Comparison of ENCODE assay signal across 8 mouse cellular contexts in the genomic region with DNA sequence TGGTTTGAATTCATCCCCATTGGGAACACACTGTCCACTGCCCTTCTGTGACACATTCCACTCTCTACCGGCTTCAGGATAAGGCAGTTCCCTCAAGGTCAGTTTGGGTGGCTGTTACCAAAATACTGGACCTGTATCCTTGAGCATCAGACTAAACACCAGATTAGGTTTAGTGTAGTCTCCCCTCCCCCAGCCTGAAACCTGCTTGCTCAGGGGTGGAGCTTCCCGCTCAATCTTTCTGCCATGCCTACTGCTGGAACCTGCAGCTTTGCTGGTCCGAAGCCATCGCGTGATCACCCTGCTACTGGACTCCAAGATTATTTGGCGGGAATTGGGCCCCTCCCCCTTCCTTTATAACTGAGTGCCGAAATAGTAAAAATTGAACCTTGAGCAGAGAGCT. TPM values are rescaled to one million over a fixed set of nuclear protein-coding genes. Genes with fewer than 3 reads are reported as not detected.
A peak's percentile ranks its signal among the peaks of the same experiment; 100 is the strongest.
DNase-seq lines count a peak whose midpoint lies in the region; ATAC-seq and TF ChIP-seq lines count a peak whose summit lies in the region.
"Not testable (repeated sequence)": the region's sequence is repeated elsewhere in the genome, so short reads cannot be mapped to it uniquely, and the experiment has no call there.

No protein-coding gene starts in this region.

- DNase-seq in R1 (ENCODE audit: low read depth, low spot score), result peak; percentile 58
- peak; percentile 45 for DNase-seq in adrenal gland, postnatal 10 days
- DNase-seq in gastrocnemius, adult 2 months; heart, postnatal 0 days (ENCODE audit: low spot score): not testable (repeated sequence)
- peak; percentile 42 for DNase-seq in heart, postnatal 4 days
- peak; percentile 22 to 54 for DNase-seq in kidney, postnatal 25 days
- DNase-seq in ovary, postnatal 36 days (ENCODE audit: low spot score), result peak; percentile 63
- DNase-seq in testis, postnatal 14 days (ENCODE audit: low spot score), result peak; percentile 48

- not testable (repeated sequence) for H3K4me2 ChIP-seq in heart, postnatal 0 days (ENCODE audit: low read depth, low read length)

- H3K9ac ChIP-seq in heart, postnatal 0 days (replicated peaks; ENCODE audit: low read depth, low read length), result not testable (repeated sequence)

- not testable (repeated sequence) for ATAC-seq in heart, postnatal 0 days (ENCODE audit: insufficient read depth, low read depth)

- H3K36me3 ChIP-seq in heart, postnatal 0 days (replicated peaks; ENCODE audit: control insufficient read depth, insufficient read depth, low read length), result not testable (repeated sequence)

- 45% methylated on average over 6 of the region's 7 CpGs for WGBS in heart, postnatal 0 days

- not testable (repeated sequence) for TF ChIP-seq EP300 in heart, postnatal 0 days (IDR thresholded peaks at IDR 0.05; ENCODE audit: low read depth)

- not testable (repeated sequence) for TF ChIP-seq CTCF in gastrocnemius, adult 2 months (IDR thresholded peaks at IDR 0.05); heart, postnatal 0 days (IDR thresholded peaks at IDR 0.05; ENCODE audit: low read depth)

- not testable (repeated sequence) for H3K27me3 ChIP-seq in heart, postnatal 0 days (ENCODE audit: control insufficient read depth, insufficient read depth, low read length)

- peaks cover 22% of the 10 kb centered on the region for H3K4me1 ChIP-seq in heart, postnatal 0 days (ENCODE audit: control insufficient read depth, insufficient read depth)

- H3K4me3 ChIP-seq in gastrocnemius, adult 2 months; heart, postnatal 0 days (ENCODE audit: low read depth, low read length): not testable (repeated sequence)

- peak overlapping the region; percentile 12; the same call in 1 of the 2 replicates for H3K27ac ChIP-seq in gastrocnemius, adult 2 months
- H3K27ac ChIP-seq in heart, postnatal 0 days (ENCODE audit: low read depth), result 0 out of 2 replicates have a peak overlapping the region, but pooled peaks have one; percentile 6

- not testable (repeated sequence) for H3K9me3 ChIP-seq in heart, postnatal 0 days (replicated peaks; ENCODE audit: control insufficient read depth, low read length)

- intact Hi-C loops in gastrocnemius, adult 2 months (cut with DNase I), result not testable (repeated sequence)

RNA-seq across cellular contexts. Expression of a gene that starts 4.9 kb away (rescaled TPM):
- 100 to 1,000 TPM; 168 to 192 TPM for total RNA-seq in adrenal gland, postnatal 10 days (2021)
- 100 to 1,000 TPM; 170 to 229 TPM for total RNA-seq in gastrocnemius, adult 2 months (2021)
- total RNA-seq in heart, postnatal 0 days (2014; rRNA removed; ENCODE audit: low replicate concordance), result 209 and 229 TPM in 2 replicates
- polyA plus RNA-seq in heart, postnatal 0 days (2015; fragmentation: Nextera tagmentation; extraction: Ambion mirVana), result 99.2 and 106 TPM in 2 replicates
- 100 to 1,000 TPM; 307 to 326 TPM for total RNA-seq in heart, postnatal 4 days (2021)

RNA-seq across cellular contexts. Expression of a gene that starts 21.5 kb away (rescaled TPM):
- 10 to 100 TPM; 20.2 to 28.6 TPM for total RNA-seq in adrenal gland, postnatal 10 days (2021)
- 10 to 100 TPM in 1 of 2 experiments, 1 to 10 TPM in 1; 9.3 to 11.9 TPM for total RNA-seq in gastrocnemius, adult 2 months (2021)
- 12.9 and 22.4 TPM in 2 replicates for total RNA-seq in heart, postnatal 0 days (2014; rRNA removed; ENCODE audit: low replicate concordance)
- 20.5 and 20.9 TPM in 2 replicates for polyA plus RNA-seq in heart, postnatal 0 days (2015; fragmentation: Nextera tagmentation; extraction: Ambion mirVana)
- total RNA-seq in heart, postnatal 4 days (2021), result 10 to 100 TPM; 19.3 to 21.2 TPM

RNA-seq across cellular contexts. Expression of a gene that starts 28.0 kb away (rescaled TPM):
- 10 to 100 TPM in 1 of 2 experiments, 1 to 10 TPM in 1; 9.3 to 14.7 TPM for total RNA-seq in adrenal gland, postnatal 10 days (2021)
- 1 to 10 TPM; 1.0 to 1.4 TPM for total RNA-seq in gastrocnemius, adult 2 months (2021)
- 3.7 and 14.5 TPM in 2 replicates for total RNA-seq in heart, postnatal 0 days (2014; rRNA removed; ENCODE audit: low replicate concordance)
- 5.4 and 6.4 TPM in 2 replicates for polyA plus RNA-seq in heart, postnatal 0 days (2015; fragmentation: Nextera tagmentation; extraction: Ambion mirVana)
- 1 to 10 TPM; 3.6 to 6.0 TPM for total RNA-seq in heart, postnatal 4 days (2021)

RNA-seq across cellular contexts. Expression of a gene that starts 37.2 kb away (rescaled TPM):
- total RNA-seq in adrenal gland, postnatal 10 days (2021), result 100 to 1,000 TPM; 352 to 357 TPM
- 100 to 1,000 TPM in 1 of 2 experiments, 10 to 100 TPM in 1; 95.0 to 122 TPM for total RNA-seq in gastrocnemius, adult 2 months (2021)
- 167 and 207 TPM in 2 replicates for total RNA-seq in heart, postnatal 0 days (2014; rRNA removed; ENCODE audit: low replicate concordance)
- polyA plus RNA-seq in heart, postnatal 0 days (2015; fragmentation: Nextera tagmentation; extraction: Ambion mirVana), result 326 and 332 TPM in 2 replicates
- 100 to 1,000 TPM; 341 to 348 TPM for total RNA-seq in heart, postnatal 4 days (2021)

RNA-seq across cellular contexts. Expression of a gene that starts 37.3 kb away (rescaled TPM):
- 10 to 100 TPM; 28.9 to 36.6 TPM for total RNA-seq in adrenal gland, postnatal 10 days (2021)
- total RNA-seq in gastrocnemius, adult 2 months (2021), result 10 to 100 TPM; 27.0 to 35.1 TPM
- total RNA-seq in heart, postnatal 0 days (2014; rRNA removed; ENCODE audit: low replicate concordance), result 46.1 and 46.9 TPM in 2 replicates
- 42.1 and 49.9 TPM in 2 replicates for polyA plus RNA-seq in heart, postnatal 0 days (2015; fragmentation: Nextera tagmentation; extraction: Ambion mirVana)
- total RNA-seq in heart, postnatal 4 days (2021), result 10 to 100 TPM; 15.9 to 19.1 TPM
